Mouse (Mus musculus) adipocyte (in vitro differentiated cells): ENCODE results near the gene 1810024B03Rik.

Source experiments
- DNase-seq: peaks from one replicate; pipeline ENCODE4 v3.0.0-alpha.2; 2016; ENCODE audit warnings: low spot score

1810024B03Rik gene

DNA sequence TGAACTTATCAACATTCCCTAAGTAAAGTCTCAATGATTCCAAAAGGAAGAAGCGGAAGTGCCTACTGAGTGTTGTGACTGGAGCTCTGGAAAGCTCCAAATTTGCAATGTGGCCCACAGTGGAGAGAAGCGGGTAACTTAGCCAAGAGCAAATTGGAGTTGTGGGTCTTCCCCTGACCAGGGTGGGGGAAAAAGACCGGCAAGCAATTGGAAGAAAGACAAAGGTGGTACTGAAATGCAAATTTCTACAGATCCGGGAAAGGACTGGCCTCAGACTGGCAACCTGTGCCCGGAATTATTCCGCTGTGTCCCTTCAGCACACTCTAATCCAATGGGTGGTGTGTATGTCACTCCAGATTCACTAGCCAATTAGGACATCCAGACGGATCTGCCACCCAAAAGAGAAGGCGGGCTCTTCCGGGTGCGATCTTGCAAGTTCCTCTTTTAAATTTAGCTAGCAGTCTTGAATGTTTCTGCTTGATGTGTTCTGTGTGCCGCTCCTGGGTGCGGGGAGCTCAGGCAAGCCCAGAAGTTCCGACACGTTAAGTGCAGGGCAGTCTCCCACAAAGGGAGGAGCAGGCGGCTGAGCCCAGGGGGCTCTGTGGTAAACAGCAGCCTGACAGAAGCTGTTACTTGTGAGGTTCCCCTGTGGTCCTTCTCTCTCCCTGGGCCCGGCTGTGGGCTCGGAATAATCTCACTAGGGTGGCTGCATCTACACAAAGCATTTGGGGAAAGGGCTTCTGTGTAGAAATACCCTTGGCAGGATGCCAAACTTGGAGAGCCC lies 25.3 kb downstream of the 1810024B03Rik start:
- peak; percentile 80 for DNase-seq

DNA sequence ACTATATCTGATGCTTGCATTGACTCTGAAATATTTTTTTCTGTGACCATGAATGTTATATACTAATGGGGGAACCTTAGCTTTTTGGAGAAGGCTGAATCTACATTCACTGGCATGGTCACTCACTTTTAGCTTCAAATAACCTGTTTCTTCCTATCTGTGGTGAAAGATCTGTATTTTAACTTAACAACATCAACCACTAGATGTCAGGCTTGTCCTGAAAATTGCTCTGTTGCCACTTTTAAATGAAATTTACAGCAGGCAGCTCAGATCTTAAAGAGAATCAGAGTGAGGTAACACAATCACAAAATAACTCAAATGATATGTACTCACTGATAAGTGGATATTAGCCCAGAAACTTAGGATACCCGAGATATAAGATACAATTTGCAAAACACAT lies 41.8 kb downstream of the 1810024B03Rik start:
- peak; percentile 69 for DNase-seq

DNA sequence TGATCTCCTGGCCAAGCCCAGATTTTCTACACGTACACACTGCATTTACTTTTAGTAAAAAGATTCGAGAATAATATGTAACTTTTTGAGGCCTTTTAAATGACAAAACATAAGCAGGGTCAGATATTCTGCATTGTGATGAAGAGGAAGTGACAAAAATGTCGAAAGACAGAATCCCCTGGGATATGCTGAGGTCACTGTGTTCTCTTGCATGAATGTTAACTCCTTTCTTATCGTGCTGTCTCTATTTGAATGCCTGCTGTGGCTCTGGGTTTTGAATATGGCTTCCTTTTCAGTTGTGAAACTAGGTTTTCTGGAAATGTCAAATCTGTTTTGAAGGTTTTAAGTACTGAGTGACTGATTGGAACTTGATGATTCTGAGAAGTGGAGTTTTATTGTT lies 42.4 kb downstream of the 1810024B03Rik start:
- no peak for DNase-seq

DNA sequence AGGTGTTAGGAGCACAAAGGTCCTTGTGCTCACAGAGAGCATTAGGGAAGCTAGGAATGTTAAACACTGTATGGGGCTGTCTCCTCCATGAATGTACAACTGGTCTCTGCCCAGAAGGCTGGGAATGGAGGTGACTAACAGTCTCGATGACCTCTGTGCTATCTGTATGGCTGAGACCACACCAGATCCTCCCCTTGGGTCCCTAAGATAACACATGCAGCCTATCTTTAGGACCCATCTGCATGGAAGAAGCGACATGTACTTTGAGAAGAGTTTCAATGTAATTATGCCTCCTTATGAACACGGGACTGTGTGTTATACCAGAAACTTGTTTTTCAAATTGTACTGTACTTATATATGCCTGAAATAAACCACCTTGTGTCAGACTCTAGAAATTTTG lies 62.4 kb downstream of the 1810024B03Rik start:
- no peak for DNase-seq

DNA sequence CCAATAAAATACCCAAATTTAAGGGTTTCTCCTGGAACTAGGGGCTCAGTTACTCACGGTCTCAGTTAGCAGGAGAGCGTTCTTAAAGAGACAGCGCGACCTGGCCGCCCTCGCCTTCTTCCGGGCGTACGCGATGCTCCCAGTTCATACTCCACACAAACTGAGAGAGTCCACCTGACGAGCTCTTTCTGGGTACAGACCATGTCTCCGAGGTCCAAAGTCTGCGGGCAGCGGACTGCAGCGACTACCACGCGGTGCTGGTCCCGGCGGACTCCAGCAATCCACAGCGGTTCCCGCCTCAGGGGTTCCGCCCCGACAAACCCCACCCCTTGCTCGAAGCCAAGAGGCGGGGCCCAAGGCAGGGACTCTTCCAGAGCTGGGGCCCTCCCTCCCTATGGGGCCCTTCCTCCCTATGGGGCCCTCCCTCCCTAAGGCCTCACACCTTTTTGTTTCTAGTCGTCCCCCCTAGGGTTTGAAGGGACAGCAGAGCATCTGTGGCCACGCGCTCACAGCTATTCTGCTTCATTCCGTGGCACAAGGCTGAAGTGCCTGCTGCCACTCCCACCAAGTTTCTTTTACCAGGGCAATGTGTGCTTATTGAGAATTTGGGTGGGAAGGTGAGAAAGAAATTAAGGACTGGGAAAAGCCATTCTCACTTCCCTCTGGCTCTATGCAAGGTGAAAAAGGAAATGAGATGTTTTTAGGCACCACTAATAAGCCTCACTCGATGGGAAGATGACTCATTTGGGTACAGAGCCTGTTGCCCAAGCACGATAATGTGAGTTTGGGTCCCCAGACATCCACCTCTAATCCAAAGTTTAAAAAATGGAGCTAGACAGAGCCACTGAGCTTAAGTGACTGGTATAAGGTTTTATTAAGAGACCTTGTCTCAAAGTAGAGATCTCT lies 64.7 kb downstream of the 1810024B03Rik start, which contains the start of gene Itpripl1:
Gene Itpripl1 (minus strand): TSS at position 285 of the 906 bp plus-strand sequence.
- DNase-seq, result no peak

DNA sequence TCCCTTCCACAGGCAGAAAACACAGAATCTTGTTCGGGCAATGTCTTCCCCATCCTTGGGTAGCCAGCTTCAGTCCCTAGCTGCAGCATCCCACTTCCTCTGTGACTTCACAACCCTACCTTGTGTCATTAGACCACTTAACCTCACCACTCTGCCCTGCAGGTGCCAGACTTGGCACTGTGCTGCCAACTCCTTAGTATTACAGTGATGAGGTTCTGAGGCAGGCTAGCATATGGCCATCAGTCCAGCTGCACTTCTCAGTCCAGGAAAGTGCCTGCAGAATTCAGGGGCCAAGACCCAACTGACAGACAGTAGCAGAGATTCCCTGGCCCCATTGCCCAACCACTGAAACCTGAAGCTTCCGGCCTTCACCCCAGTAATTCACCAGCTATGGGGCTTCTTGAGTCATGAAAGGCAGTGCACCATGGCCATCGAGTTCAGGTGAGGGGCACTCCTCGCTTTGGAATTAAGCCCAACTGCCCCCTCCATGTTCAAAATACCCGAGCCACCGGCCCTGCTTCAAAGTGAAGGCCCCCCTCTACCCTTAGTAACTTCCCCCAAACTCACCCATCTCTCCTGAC lies 65.4 kb downstream of the 1810024B03Rik start:
- DNase-seq, result no peak

DNA sequence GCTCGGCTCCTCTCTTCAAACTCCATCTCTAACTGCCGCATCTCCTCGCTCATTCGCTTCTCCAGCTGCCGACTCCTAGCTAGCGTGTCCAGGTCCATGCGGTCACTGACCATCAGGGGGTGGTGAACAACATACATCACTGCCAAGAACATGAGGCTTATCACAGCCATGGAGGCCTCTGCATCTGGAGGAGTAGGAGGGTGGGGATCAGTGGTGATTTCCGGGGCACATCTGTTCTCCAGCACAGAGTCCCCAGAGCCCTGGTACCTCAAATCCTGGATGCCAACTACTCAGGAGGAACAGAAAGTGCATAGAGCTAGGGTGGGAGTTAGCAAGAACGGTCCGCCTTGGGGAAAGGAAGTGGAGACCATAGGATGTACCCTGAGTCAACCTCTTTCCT lies 66.0 kb downstream of the 1810024B03Rik start:
- DNase-seq, result no peak

DNA sequence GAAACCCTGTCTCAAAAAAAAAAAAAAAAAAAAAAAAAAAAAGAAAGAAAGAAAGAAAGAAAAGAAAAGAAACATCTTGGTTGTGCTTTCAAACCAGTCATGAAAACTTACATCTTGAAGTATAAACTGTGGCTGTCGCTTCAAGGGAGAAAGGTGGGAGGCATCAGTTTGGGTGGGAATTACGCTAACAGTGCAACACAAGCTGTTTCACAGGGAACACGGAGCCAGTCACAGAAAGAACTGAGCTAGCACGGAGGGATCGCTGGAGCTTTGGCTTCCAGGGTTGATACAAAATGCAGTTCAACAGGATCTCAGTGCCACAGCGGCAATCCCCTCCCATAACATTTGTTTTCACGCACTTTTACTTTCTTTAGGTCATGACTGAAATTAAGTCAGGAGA lies 68.1 kb downstream of the 1810024B03Rik start:
- no peak for DNase-seq

DNA sequence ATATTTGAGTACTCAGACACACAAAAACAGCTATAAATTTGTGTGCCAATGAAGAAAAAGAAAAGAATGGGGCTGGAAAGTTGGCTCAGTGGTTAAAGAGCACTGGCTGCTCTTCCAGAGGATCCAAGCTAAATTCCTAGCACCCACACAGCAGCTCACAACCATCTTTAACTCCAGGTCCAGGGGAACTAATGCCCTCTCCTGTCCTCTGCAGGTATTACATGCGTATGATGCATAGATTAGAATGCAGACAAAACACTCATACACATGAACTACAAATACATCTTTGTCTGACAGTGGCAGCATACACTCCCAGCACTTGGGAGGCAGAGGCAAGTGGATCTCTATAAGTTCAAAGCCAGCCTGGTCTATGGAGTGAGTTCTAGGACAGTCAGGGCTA lies 68.5 kb downstream of the 1810024B03Rik start:
- no peak for DNase-seq

DNA sequence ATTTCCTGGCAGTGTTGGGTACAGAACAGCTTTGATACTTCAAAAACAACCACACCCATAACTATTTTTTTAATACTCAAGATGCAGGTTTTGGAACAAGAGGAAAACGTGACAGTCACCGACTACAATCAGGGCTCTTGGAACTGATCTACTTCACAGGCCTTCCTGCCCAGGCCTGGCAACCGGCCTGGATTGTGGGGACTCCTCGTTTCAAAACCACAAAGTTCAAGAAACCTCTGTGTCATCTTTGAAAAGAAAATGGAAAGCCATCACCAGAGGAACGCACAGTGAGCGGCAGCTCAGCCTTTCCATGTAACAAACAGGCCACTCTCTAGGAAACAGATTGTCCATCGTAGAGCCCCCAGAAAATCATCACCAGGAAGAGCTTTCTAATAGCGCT lies 69.0 kb downstream of the 1810024B03Rik start:
- peak; percentile 22 for DNase-seq

DNA sequence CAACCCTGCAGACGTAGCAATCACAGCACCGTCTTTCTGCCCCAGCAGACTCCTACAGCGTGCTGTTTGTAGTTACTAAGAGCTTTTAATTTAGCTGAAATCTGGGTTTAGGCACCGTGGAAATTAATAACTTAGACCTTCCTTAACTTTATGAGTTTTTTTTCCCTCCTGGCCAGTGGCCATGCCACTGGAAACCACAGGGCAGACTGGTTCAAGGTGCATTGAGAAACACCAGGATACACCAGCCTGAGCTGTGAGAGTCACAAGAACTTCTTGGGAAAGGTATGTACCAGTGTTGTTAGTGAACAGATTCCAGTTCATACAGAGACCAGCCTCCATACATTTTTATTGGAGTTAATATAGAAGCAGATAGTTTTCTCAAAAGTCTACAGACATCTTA lies 69.6 kb downstream of the 1810024B03Rik start:
- no peak for DNase-seq

DNA sequence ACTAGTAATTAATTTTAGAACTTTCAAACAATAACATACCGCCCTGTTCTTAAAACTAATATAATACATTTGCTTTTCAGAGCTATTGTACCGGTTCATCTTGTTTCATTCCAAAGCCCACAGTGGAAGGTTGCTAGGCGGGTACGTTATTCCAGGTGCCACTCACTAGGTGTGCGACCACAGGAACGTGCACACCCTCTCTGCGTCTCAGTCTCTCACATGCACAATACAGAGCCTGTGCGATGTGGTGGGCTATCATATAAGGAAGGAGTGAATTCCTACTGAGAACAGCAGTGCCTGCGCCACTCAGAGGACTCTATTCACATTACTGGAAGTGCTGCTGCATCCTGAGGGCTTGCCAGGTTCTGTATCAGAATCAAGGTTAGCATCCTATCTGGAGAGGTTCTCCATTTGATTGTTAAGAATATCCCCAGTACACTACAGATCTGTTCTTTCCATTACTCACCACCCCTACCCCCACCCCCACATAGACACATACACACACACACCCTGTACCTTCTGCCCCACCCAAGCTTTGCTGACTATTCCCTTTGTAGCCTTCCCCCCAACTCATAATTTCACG lies 70.2 kb downstream of the 1810024B03Rik start:
- no peak for DNase-seq

DNA sequence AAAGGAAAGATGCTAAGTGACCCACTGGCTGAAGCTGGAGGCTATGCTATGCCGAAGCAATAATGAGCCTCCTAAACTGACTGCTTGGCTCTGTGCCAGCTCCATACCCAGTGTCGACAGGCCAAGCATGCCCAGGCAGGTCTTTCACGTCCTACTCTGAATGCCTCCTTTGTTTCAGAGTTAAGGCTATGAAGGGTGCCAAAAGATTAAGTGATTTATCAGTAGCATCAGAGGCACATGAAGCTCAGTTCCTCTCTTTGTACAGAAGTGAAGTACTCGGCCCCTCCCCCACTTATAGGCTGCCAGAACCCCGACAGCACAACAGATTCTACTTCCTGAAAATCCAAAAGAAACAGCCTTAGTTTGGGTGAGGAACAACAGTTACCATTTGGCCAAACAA lies 71.1 kb downstream of the 1810024B03Rik start:
- peak; percentile 44 for DNase-seq
